Mouse (Mus musculus) CD4-positive, CD25-positive, alpha-beta regulatory T cell, adult 2 months (primary cell): ENCODE data around the gene Rgs9bp.

ENCODE experiments used
- DNase-seq: peaks from one replicate; pipeline ENCODE4 v3.0.0-alpha.2; 2012; ENCODE audit warnings: low read depth, low spot score

The Rgs9bp gene

GRCm38 (mm10) chr7:35585191-35586054 is at the start of gene Rgs9bp:
Gene Rgs9bp (minus strand): TSS chr7:35585582.
- DNase-seq = peak; percentile 71

- DNase-seq = peak; percentile 71
Measured at GRCm38 (mm10) chr7:35628496-35628895, 43.1 kb upstream of the Rgs9bp start.

DNA sequence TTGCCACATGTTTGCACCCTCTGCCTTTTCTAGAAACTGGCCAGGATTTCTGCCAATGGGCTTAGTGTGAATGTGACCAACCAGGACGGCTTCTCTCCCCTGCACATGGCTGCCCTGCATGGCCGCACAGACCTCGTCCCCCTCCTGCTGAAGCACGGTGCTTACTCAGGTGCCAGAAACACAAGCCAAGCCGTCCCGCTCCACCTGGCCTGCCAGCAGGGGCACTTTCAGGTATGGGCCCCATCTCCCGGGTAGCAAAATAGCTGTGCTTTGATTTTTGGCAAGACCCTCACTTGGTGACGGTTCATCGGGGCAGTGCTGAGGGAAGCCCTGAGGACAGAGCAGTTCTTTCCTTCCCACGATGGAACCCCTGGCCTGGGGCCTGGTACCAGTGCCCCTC is 42.0 kb upstream of the Rgs9bp start:
- no peak for DNase-seq

- DNase-seq = no peak
Measured at GRCm38 (mm10) chr7:35626038-35626437, 40.7 kb upstream of the Rgs9bp start.

DNA sequence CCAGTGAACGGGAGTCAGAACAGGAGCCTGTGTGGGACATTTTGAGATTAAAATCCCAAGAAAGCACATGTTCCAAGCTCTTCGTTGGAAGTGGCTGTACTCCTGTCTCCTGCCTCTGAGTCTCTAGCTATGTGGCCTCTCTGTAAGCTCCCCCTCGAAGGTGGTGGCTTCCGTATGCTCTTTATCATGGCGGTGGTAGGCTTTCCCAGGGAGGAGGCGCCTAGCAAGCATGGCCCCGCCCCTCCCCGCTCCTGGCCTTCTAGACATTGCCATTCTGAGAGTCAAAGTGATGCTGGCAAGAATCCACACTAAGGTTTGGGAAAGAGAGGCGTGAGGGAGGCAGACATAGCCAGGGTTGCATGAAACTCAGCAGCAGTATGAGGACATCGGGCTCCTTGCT is 37.2 kb upstream of the Rgs9bp start:
- no peak for DNase-seq

DNA sequence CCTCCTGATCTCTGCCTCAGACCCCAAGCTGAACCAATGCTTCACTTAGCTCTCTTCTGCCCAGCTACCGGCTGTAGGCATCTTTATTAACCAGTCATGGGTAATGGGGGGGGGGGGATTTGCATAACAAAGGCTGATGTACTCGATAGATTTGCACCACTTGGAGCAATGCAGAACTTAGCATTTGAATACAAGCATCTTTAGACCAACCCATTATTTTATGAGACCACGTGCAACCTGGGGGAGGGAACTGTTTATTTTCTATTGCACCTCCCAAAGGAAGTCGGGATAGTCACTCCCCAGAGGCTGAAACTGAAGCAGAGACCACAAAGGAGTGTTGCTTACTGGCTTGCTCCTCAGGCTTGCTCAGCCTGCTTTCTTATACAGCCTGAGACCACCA is 32.1 kb upstream of the Rgs9bp start:
- no peak for DNase-seq

GRCm38 (mm10) chr7:35609245-35609644 is 23.9 kb upstream of the Rgs9bp start:
- no peak for DNase-seq

GRCm38 (mm10) chr7:35606816-35607215 is 21.4 kb upstream of the Rgs9bp start:
- DNase-seq = no peak

GRCm38 (mm10) chr7:35602766-35603165 is 17.4 kb upstream of the Rgs9bp start:
- no peak for DNase-seq

- no peak for DNase-seq
Measured at GRCm38 (mm10) chr7:35601106-35601505, 15.7 kb upstream of the Rgs9bp start.

DNA sequence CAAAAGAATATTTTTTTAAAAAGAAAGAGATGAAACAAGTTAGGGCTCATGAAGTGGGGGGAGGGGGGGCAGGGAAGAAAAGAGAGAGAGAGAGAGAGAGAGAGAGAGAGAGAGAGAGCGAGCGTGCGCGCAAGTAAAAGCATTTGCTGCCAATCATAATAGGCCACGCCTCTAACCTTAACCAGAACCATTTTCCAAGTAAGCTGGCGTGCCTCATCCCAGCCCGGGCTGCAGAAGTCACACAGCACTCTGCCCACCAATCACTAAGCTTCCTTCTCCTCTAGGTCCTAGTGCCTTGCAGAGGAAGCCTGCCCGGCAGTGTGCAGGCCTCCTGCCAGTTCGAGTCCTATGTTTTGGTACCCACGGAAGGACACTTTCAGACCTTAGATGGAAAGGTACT is 14.6 kb upstream of the Rgs9bp start:
- DNase-seq = no peak

DNA sequence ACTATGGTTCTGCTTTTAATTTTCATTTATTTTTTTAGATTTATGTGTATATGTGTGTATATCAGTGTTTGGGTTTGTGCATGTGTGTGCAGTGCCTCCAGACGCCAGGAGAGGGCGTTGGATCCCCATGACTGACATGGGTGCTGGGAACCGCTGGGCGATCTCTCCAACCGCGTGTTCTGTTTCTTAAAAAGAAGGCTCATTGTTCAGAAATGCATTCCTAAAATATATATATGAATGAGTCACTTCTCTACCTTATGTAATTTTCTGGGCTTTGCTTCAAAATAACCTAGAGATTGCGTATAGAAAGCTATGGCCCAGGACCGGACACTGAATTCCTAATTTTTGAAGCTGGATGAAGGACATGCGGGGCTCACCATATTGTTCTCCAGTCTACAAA is 14.1 kb upstream of the Rgs9bp start:
- DNase-seq = no peak

GRCm38 (mm10) chr7:35594311-35594710 is 8.9 kb upstream of the Rgs9bp start:
- DNase-seq = no peak

- no peak for DNase-seq
Measured at GRCm38 (mm10) chr7:35590731-35591191, 5.4 kb upstream of the Rgs9bp start.

- DNase-seq = peak; percentile 39
Measured at GRCm38 (mm10) chr7:35589485-35589884, 4.1 kb upstream of the Rgs9bp start.

- peak; percentile 44 for DNase-seq
Measured at GRCm38 (mm10) chr7:35588680-35589428, 3.5 kb upstream of the Rgs9bp start.

GRCm38 (mm10) chr7:35587728-35588127 is 2.3 kb upstream of the Rgs9bp start:
- no peak for DNase-seq

DNA sequence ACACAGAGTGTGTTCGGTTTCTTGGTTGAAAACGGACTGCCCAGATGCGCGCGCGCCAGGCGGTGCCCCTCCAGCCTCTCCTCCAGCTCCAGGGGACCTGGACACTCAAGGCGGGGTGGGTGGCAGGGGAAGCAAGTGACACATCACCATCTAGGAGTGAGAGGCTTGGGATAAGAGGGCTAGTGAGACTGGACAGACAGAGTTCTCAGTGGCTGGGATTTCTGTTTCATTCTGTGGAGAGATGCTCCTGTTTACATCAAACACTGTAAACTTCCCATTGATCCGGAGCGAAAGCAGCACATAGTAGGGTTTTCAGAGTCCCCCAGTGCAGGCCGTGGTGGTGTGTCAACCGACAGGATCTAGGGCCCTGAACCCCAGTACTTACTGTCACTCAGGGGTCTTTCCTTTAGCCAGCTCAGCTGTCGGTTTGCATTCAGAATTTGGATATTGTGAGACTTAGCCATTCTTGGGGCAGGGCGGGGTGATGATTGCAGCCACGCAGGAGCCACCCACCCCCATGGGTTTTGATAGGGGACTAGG is 1.6 kb upstream of the Rgs9bp start:
- DNase-seq = no peak

DNA sequence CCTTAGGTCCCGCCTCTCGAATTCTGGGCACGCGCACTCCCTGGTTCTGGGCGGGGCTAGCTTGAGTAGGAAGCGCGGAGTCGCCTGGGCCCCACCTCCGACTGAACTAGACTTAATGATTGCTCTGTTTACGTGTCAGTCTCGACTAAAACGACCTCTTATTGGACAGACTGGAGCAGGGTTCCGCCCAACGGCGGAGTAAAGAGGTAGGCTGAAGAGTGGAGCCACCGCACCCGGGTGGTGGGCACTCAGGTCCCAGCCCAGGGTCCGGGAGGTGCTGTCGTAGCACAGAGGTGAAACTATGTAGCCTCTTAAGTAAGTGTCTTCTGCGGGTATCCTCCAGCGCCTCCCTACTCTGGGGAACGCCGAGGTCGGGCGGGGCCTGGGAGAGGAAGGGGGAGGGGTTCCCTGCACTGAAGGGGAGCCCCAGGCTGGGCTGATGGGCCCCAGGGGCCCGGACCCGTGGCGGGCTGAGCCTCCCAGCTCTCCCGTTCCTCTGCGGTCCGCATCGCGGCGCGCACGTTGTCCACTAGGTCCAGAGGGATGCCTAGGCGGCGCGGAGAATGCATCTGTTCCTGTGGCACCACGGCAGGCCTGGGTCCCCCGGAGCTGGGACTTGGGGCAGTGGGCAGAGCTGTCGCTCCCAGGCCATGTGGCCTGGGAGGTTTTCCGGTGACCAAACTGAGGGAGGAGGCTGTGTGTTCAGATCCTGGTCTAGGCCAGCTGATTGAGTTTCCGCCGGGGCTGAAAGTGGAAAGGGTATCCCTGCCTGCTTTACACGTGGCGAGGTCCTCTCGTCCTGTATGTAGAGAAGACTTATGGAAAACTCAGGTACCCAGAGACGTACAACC is 898 bp upstream of the Rgs9bp start, which contains the start of gene Ankrd27:
Gene Ankrd27 (plus strand): TSS at position 190 of the 851 bp plus-strand sequence.
- peak; percentile 96 for DNase-seq

DNA sequence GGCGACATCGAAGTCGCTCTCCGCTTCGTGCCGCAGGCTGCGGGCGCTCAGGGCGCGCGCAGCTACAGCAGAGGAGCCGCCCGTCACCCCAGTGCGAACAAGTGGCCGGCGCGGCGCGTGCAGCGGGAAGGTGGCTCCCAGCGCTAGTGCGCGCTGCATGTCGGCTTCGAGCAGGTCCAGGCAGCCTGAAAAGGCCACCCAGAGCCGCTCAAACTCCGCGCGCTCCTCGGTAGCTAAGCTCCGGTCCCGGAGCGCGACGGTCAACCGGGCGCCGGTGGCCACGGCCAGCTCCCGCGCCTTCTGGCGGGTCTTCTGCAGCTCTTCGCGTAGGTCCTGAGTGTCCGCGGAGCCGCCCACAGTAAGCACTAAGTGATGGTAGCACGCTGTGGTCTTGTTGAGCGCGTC is 594 bp downstream of the Rgs9bp start:
- peak; percentile 65 for DNase-seq

- DNase-seq = no peak
Measured at GRCm38 (mm10) chr7:35584068-35584785, 1.2 kb downstream of the Rgs9bp start.
